Mouse (Mus musculus) testis, adult 2 months (tissue): ENCODE results near the gene Prepl.

Source experiments
- CTCF ChIP-seq: fragments of 200-500 bp; IDR thresholded peaks from 2 replicates; pipeline ENCODE4 v1.5.1; 2012; ENCODE audit warnings: low read depth, mild to moderate bottlenecking, inconsistent platforms, low read length, moderate library complexity; ENCODE audit not compliant: control insufficient read depth, insufficient read depth, insufficient replicate concordance
- POLR2A ChIP-seq: fragments of 200-500 bp; IDR thresholded peaks from 2 replicates; pipeline ENCODE4 v1.6.1; 2012; ENCODE audit warnings: low read depth, mild to moderate bottlenecking, inconsistent platforms, low read length, moderate library complexity; ENCODE audit not compliant: control insufficient read depth

GRCm38 (mm10) chr17:85071088-85071775 lies 18.8 kb downstream of the Prepl start:
- TF ChIP-seq POLR2A (no peak), CTCF (peak; percentile 21; the same call in 1 of the 2 replicates)
